Mouse (Mus musculus): ENCODE measurements around the gene Npdc1. TPM values are rescaled to one million over a fixed set of nuclear protein-coding genes. Genes with fewer than 3 reads are reported as not detected.

Npdc1 gene
- polyA plus RNA-seq, 1 experiment: 32.5 TPM

DNA sequence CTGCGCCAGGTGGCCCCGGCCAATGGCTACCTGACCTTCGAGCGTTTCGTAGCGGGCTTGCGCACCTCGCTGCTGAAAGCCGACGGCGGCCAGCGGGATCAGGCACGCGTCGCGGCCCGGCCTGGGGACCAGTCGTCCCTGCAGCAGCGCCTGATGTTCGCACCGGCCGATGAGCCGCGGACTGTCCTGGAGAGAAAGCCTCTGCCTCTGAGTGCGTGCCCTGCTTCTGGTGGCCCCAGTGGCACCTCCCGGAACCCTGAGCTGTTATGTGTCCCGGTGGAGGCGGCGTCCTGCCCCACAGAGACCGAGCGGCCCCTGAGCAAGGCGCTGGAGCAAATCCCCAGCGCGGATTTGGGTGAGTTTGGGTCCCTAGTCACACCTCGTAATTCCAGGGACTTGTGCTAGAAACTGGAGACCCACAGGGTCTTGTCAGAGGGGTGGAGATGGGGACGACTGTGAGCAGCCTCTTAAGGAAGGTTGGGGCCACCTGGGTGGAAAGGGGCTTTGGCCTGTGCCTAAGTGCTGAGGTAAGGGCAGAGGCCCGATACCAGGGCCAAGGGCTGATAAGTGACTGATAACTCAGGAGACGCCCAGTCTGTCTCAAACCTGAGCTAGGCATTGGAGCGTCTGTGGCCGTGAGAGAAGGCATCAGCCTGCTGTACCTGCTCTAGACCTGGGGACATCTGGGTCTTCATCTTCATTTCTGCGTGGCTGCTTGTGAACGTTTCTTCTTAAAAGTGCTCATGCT lies 26.3 kb upstream of the Npdc1 start:
- H3K4me3 ChIP-seq (ENCODE audit: insufficient read depth, low read depth, low read length): peak overlapping the region; percentile 58
- H3K4me1 ChIP-seq (ENCODE audit: control insufficient read depth, insufficient read depth, insufficient read length, low read length): no peaks in the 10 kb centered on the region
- no peak overlapping the region for H3K27ac ChIP-seq (replicated peaks; ENCODE audit: low read depth, low read length)

DNA sequence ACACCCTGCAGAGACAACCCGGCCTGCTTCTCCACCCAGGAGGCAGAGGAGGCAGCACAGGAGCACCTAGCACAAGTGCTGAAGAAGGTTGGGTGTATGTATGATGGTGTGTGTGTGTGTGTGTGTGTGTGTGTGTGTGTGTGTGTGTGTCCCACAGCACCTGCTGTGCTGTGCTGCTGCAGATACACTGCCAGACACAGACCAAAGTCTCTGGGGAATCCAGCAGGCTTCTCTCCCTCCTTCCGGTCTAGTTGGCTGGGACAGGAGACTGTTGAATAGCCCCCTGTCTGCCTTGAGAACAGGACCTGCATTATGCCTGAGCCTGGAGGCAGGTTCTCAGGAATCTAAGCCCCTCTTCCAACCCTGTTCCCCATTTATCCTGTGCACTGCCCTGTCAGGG lies 25.7 kb upstream of the Npdc1 start:
- no peak overlapping the region for H3K27ac ChIP-seq (replicated peaks; ENCODE audit: low read depth, low read length)
- H3K4me3 ChIP-seq (ENCODE audit: insufficient read depth, low read depth, low read length): 0 out of 2 replicates have a peak overlapping the region, but pooled peaks have one; percentile 1
- H3K4me1 ChIP-seq (ENCODE audit: control insufficient read depth, insufficient read depth, insufficient read length, low read length): no peaks in the 10 kb centered on the region

DNA sequence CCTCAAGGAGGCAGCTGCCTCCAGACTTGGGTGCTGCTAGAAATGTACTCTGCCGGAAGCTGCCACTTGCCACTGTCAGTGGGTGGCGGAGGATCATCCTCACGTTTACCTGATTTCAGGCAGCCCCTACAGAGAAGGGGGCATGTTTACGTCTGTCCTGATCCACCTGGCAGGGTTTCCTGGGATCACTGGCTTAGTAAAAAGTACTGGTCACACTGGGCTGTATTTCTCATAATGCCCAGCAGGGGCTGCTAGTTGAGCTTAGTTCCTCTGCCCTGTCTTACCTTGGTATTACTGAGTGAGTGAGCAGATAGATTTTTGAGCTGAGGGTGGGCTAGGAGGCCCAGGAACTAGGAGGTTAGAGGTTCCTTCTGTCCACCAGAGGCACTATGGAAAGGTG lies 22.6 kb upstream of the Npdc1 start:
- no peak overlapping the region for H3K4me3 ChIP-seq (ENCODE audit: insufficient read depth, low read depth, low read length)
- no peak overlapping the region for H3K27ac ChIP-seq (replicated peaks; ENCODE audit: low read depth, low read length)
- H3K4me1 ChIP-seq (ENCODE audit: control insufficient read depth, insufficient read depth, insufficient read length, low read length): no peaks in the 10 kb centered on the region

DNA sequence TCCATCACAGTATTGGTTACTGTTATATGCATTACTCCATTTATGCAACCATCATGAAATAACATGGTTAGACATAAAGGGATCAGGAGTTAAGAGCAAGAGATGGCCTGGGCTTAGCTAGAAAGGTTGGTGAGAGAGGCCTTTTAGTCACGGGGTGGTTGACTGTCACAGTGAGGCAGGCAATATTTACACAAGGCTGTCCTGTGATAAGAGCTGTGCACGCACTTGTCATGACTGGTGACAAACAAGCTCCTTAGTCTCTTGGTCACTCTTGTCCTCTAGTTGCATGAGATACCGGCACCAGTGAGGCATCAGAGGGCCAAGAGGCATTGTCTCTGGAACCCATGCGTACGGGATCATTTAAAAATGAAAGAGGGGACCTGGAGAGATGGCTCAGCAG lies 14.7 kb upstream of the Npdc1 start:
- no peaks in the 10 kb centered on the region for H3K4me1 ChIP-seq (ENCODE audit: control insufficient read depth, insufficient read depth, insufficient read length, low read length)
- H3K4me3 ChIP-seq (ENCODE audit: insufficient read depth, low read depth, low read length): no peak overlapping the region
- no peak overlapping the region for H3K27ac ChIP-seq (replicated peaks; ENCODE audit: low read depth, low read length)

DNA sequence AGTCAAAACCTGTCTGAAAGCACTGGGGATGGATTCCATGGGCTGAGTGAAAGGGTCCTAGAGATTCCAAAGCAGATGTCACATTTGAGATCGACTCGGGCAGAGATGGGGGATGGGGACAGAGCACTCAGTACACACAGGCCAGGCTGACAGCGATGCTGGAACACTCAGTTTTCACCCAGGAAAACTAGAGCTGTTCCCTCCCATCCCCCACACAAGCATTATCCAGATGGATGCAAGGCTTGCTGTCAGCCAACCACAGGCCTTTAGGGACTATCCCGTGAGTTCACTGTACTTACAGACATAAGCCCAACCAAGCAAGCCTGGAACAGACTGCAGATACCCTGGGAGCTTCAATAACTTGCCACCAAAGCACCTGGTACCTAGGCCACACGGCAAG lies 7.9 kb upstream of the Npdc1 start:
- no peak overlapping the region for H3K27ac ChIP-seq (replicated peaks; ENCODE audit: low read depth, low read length)
- H3K4me1 ChIP-seq (ENCODE audit: control insufficient read depth, insufficient read depth, insufficient read length, low read length): peaks cover under 1% of the 10 kb centered on the region; the same call in 1 of the 2 replicates
- H3K4me3 ChIP-seq (ENCODE audit: insufficient read depth, low read depth, low read length): no peak overlapping the region

DNA sequence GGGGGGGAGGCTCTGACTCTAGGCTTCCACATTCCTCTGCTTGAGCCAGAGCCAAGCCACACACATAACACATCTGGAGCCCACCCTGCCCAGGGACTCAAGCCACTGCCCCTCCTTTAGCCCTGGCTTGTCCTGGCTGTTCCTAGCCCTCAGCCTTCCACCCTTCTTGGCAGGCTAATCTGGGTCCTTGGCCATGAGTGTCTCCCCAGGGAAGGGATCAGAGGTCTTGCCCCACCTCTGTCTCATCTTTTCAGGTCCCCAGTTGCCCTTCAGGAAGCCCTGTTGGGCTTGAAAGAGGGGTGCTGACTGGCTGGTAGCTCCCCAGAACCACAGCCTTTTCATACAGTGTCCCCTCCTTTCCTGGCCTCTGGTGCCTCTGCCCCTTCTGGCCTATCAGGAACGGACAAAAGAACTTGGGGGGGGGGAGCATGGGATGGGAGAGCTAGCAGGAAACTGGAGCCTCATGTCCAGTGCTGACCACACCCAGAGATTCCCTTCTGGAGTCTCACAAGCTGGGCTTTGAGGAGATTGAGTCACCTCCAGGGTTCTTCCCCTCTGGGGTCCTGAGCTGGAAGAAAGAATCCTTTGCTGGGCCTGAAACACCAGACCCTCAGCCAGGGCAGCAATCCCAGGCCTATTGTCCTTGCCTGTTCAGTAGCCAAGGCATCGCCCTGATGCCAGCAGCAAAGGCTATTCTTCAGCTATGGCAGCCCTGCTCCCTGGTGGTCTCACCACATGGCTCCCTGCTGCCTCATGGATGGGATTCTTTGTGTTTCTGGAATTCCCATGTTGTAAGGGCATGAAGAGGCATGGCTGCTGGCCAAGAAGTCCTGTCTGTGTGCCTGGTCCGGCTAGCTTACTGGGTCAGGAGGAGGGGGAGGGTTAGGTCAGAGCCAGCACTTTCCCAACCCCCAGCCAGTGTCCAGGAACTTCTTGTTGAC lies 4.6 kb upstream of the Npdc1 start:
- peak overlapping the region; percentile 32; the same call in 1 of the 2 replicates for H3K27ac ChIP-seq (replicated peaks; ENCODE audit: low read depth, low read length)
- no peak overlapping the region for H3K4me3 ChIP-seq (ENCODE audit: insufficient read depth, low read depth, low read length)
- peaks cover 4% of the 10 kb centered on the region; the same call in 1 of the 2 replicates for H3K4me1 ChIP-seq (ENCODE audit: control insufficient read depth, insufficient read depth, insufficient read length, low read length)

DNA sequence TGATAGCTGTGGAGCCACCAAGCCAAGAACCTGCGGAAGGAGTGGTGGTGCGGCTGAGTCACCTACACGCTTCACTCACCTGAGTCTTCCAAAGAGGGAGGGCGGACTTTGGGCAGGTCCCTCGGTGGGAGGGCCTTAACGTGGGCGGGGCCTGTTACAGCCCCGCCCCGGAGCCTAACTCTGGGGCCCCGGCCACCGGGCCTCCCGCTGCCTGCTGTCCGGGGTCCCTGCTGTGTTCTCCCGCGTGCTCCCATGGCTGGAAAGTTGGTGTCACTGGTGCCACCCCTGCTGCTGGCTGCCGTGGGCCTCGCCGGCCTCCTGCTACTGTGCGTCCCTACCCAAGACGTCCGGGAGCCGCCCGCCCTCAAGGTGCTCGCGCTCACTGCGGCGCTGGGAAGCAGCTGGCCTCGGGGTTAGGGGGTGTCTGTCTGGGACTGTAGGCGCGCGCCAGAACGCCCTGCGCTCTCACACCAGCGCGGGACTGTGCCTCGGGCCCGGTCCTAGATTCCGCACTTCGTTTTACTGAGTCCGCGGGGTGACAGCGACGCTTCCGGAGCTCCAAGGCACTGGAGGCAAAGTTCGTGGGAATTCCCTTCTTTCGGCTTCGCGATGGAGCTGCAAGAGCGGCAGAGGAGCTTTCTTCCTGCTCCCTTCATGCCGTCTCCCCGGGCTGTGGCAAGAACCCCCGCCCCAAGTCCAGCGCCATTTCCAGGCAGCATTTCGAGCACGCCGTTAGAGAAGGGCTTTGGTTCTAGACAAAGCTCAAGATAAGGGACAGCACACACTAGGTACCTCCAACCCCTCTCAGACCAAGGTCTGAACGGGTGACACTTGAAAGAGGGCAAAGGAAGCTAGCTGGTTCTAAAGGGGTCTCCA lies 3.2 kb upstream of the Npdc1 start, which contains the start of gene Entpd2:
Gene Entpd2 (plus strand): TSS at position 154 of the 876 bp plus-strand sequence.
- Histone ChIP-seq H3K4me1 (ENCODE audit: control insufficient read depth, insufficient read depth, insufficient read length, low read length) (peaks cover 4% of the 10 kb centered on the region; the same call in 1 of the 2 replicates), H3K4me3 (ENCODE audit: insufficient read depth, low read depth, low read length) (peak within 1 kb of the TSS; percentile 65), H3K27ac (replicated peaks; ENCODE audit: low read depth, low read length) (0 out of 2 replicates have a peak within 1 kb of the TSS, but pooled peaks have one; percentile 13)

DNA sequence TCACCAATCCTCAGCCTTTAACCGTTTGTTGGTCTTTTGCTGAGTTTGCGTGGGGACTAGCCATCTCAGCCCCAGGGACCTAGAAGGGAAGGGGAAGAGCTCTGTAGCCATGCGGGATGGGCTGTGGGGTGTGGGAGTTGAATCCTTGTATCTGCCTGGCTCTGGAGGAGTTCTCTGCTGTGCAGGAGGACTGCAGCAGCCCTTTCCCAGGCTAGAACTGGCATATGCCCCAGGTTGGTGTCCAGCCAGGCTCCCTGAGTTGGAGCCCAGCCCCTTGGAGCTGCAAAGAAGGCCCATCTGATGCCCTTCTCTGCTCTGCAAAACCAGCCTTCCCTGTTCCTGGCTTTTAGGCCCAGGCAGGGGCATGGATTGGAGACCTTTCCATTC lies 2.6 kb upstream of the Npdc1 start:
- Histone ChIP-seq H3K27ac (replicated peaks; ENCODE audit: low read depth, low read length) (0 out of 2 replicates have a peak overlapping the region, but pooled peaks have one; percentile 13), H3K4me3 (ENCODE audit: insufficient read depth, low read depth, low read length) (peak overlapping the region; percentile 65), H3K4me1 (ENCODE audit: control insufficient read depth, insufficient read depth, insufficient read length, low read length) (peaks cover 4% of the 10 kb centered on the region; the same call in 1 of the 2 replicates)

DNA sequence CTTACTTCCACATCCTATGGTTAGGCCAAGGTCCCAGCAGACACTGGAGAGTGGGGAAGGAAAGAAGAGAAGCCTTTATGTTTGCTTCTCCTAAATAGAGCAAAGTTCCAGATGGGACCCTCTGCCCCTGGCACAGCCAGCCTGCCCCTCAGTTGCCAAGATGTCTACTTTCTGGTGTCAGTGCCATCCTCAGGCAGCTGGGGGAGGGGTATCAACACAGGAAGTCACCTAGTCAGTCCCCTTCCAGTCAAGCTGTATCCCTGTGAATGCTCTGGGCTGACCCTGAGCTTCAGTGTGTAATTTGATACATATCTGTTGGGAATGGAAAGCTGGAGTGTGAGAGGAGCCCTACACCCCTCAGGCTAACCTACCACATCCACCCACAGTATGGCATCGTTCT lies 2.1 kb upstream of the Npdc1 start:
- H3K4me3 ChIP-seq (ENCODE audit: insufficient read depth, low read depth, low read length): no peak overlapping the region
- H3K4me1 ChIP-seq (ENCODE audit: control insufficient read depth, insufficient read depth, insufficient read length, low read length): peaks cover 4% of the 10 kb centered on the region; the same call in 1 of the 2 replicates
- no peak overlapping the region for H3K27ac ChIP-seq (replicated peaks; ENCODE audit: low read depth, low read length)

DNA sequence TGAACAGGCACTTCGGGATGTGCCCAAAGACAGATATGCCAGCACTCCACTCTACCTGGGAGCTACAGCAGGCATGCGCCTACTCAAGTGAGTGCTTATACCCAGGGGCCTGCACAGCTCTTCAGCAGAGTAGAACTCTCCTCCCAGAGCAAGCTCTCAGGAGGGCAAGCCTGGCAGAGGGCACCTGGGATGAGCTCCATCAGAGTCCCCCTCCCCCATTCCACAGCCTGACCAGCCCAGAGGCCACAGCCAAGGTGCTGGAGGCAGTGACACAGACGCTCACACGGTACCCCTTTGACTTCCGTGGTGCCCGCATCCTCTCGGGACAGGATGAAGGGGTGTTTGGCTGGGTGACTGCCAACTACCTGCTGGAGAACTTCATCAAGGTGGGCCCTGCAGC lies 1.1 kb upstream of the Npdc1 start:
- Histone ChIP-seq H3K4me1 (ENCODE audit: control insufficient read depth, insufficient read depth, insufficient read length, low read length) (peaks cover 4% of the 10 kb centered on the region; the same call in 1 of the 2 replicates), H3K4me3 (ENCODE audit: insufficient read depth, low read depth, low read length) (no peak overlapping the region), H3K27ac (replicated peaks; ENCODE audit: low read depth, low read length) (no peak overlapping the region)

DNA sequence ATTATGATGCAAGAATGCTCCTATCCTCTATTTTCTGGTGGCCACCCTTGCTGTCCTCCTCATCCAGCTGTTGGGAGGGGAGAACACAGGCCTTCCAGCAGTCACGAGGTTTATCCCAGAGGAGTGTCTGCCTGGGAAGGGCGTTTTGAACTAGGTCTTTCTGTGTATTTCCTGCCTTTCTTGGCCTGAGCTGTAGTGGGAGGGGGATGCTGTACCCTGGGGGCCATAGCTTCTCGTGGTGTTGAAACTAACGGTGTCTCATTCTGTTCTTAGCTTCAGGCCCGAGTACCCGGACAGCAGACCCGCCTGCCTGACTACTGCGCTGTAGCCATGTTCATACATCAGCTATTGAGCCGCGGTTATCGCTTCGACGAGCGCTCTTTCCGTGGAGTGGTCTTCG lies 1.1 kb downstream of the Npdc1 start:
- Histone ChIP-seq H3K4me3 (ENCODE audit: insufficient read depth, low read depth, low read length) (peak overlapping the region; percentile 42), H3K27ac (replicated peaks; ENCODE audit: low read depth, low read length) (no peak overlapping the region; the same call in 1 of the 2 replicates), H3K4me1 (ENCODE audit: control insufficient read depth, insufficient read depth, insufficient read length, low read length) (peaks cover 4% of the 10 kb centered on the region; the same call in 1 of the 2 replicates)

DNA sequence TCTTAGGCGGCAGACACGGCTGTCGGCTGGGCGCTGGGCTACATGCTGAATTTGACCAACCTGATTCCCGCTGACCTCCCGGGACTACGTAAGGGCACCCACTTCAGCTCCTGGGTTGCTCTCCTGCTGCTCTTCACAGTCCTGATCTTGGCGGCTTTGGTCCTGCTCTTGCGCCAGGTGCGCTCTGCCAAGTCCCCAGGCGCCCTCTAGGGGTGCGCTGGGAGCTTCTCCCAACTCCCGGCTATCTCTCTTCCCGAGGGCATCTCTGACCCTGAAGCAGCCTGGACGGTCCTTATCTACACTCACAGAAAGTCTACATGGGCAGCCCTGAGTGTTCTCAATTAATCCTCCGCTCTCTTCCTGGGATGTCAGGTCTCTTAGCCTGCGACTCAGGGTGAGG lies 1.6 kb downstream of the Npdc1 start:
- Histone ChIP-seq H3K4me1 (ENCODE audit: control insufficient read depth, insufficient read depth, insufficient read length, low read length) (peaks cover 4% of the 10 kb centered on the region; the same call in 1 of the 2 replicates), H3K4me3 (ENCODE audit: insufficient read depth, low read depth, low read length) (peak overlapping the region; percentile 42), H3K27ac (replicated peaks; ENCODE audit: low read depth, low read length) (no peak overlapping the region; the same call in 1 of the 2 replicates)

DNA sequence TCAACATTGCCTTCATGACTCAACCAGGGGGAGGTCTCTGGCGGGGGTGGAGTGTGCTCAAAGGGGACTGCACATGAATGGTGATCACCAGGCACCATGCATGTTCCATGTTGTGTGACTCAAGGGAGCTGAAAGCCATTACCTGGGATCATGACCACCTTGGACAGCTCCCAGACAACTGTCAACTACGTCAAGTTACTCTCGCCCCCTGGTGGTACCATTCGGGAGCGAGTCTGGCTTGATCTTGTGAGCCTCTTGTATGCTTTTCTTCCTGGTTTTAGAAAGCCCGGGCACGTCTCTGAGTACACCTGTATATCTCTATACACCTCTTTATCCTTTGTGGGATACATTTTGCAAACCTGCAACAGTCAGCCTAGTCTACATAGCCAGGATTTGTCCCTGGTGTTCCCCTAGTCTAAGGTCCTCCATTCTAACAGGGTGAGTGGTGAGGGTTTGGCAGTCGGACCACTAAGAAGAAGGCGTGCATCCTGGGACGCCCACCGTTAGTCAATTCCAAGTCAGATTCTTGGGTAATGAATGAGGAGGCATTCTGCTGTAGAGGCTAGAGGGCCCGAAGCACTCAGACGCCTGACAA lies 3.3 kb downstream of the Npdc1 start:
- no peak overlapping the region for H3K27ac ChIP-seq (replicated peaks; ENCODE audit: low read depth, low read length)
- no peaks in the 10 kb centered on the region for H3K4me1 ChIP-seq (ENCODE audit: control insufficient read depth, insufficient read depth, insufficient read length, low read length)
- H3K4me3 ChIP-seq (ENCODE audit: insufficient read depth, low read depth, low read length): peak overlapping the region; percentile 68

DNA sequence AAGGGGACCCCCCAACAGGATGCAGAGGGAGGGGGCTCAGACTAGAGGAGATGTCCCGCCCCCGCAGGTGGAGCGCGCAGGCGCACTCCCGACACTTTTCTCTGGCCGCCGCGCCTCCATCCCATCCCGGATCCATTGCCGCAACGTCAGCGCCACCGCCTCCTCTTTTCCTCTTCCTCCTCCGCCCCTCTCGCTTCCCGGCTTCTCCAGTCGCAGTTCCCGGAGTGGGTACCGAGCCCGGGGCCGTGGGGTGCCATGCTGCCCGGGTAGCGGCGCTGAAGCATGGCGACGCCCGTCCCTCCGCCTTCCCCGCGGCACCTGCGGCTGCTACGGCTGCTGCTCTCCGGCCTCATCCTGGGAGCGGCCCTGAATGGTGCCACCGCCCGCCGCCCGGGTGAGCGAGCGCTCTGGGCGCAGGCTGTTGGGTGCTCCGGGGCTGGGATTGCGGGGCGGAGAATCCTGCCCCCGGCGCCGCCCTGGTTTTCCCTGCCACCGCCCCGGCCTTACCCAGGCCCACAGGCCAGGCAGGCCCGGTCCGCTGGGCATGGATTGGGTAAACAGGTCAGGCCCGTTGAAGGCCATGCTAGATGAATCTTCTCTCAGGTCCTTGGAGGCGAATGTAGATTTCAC lies 3.9 kb downstream of the Npdc1 start:
- Histone ChIP-seq H3K27ac (replicated peaks; ENCODE audit: low read depth, low read length) (peak overlapping the region; percentile 3; the same call in 1 of the 2 replicates), H3K4me3 (ENCODE audit: insufficient read depth, low read depth, low read length) (peak overlapping the region; percentile 68), H3K4me1 (ENCODE audit: control insufficient read depth, insufficient read depth, insufficient read length, low read length) (no peaks in the 10 kb centered on the region)

Data from brown adipose tissue, adult 24 weeks (tissue).